Mouse (Mus musculus): ENCODE measurements around the gene Gm9844. TPM values are rescaled to one million over a fixed set of nuclear protein-coding genes. Genes with fewer than 3 reads are reported as not detected.
A peak's percentile ranks its signal among the peaks of the same experiment; 100 is the strongest.

Gene Gm9844
- polyA plus RNA-seq, 1 experiment from 2014 or later: 22.1 TPM

DNA sequence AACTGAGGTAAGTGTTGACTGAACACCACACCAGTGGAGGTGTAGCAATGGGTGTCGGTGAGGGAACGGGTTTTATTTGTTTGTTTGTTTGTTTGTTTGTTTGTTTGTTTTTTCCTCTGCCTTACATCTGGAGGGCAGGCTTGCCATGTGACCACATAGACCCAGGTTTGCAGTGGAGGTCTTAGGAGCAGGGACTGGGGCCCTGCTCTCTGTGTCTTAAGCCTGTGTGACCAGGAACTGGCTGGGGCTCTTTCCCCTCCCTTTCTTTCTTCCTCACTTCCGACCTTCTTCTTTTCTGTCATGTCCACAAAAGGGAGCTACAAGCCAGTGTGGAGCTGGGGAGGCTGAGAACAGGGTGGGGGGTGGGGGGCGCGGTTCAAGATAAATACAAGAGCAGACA lies 35.9 kb downstream of the Gm9844 start:
- Histone ChIP-seq H3K27ac (replicated peaks; ENCODE audit: low read depth, low read length) (no peak overlapping the region), H3K9ac (ENCODE audit: low read length) (no peak overlapping the region), H3K27me3 (ENCODE audit: control insufficient read depth, insufficient read depth, low read length) (no peaks in the 10 kb centered on the region), H3K36me3 (ENCODE audit: control insufficient read depth, insufficient read depth, low read length) (no peaks in the 10 kb centered on the region), H3K9me3 (ENCODE audit: control insufficient read depth, low read length) (no peaks in the 10 kb centered on the region), H3K4me1 (ENCODE audit: control insufficient read depth, insufficient read depth, low read length) (0 out of 2 replicates have a peak, but pooled peaks cover 4% of the 10 kb centered on the region), H3K4me3 (ENCODE audit: low read depth, low read length) (no peak overlapping the region), H3K4me2 (ENCODE audit: low read depth, severe bottlenecking) (no peak overlapping the region)
- ATAC-seq (ENCODE audit: insufficient number of reproducible peaks, low FRiP score, low TSS enrichment, low read depth): no peak
- WGBS: 77% methylated on average over 5 of the region's 5 CpGs
- DNase-seq (ENCODE audit: low spot score): no peak

GRCm38 (mm10) chr7:24901114-24901513 lies 39.1 kb downstream of the Gm9844 start:
- no peaks in the 10 kb centered on the region for H3K36me3 ChIP-seq (ENCODE audit: control insufficient read depth, insufficient read depth, low read length)
- 80% methylated on average over 6 of the region's 6 CpGs for WGBS
- no peak overlapping the region for H3K4me2 ChIP-seq (ENCODE audit: low read depth, severe bottlenecking)
- H3K9me3 ChIP-seq (ENCODE audit: control insufficient read depth, low read length): no peaks in the 10 kb centered on the region
- H3K27me3 ChIP-seq (ENCODE audit: control insufficient read depth, insufficient read depth, low read length): no peaks in the 10 kb centered on the region
- ATAC-seq (ENCODE audit: insufficient number of reproducible peaks, low FRiP score, low TSS enrichment, low read depth) (no peak), DNase-seq (ENCODE audit: low spot score) (no peak)
- H3K4me3 ChIP-seq (ENCODE audit: low read depth, low read length): no peak overlapping the region
- H3K4me1 ChIP-seq (ENCODE audit: control insufficient read depth, insufficient read depth, low read length): peaks cover 7% of the 10 kb centered on the region; the same call in 1 of the 2 replicates
- H3K9ac ChIP-seq (ENCODE audit: low read length): no peak overlapping the region
- H3K27ac ChIP-seq (replicated peaks; ENCODE audit: low read depth, low read length): no peak overlapping the region

DNA sequence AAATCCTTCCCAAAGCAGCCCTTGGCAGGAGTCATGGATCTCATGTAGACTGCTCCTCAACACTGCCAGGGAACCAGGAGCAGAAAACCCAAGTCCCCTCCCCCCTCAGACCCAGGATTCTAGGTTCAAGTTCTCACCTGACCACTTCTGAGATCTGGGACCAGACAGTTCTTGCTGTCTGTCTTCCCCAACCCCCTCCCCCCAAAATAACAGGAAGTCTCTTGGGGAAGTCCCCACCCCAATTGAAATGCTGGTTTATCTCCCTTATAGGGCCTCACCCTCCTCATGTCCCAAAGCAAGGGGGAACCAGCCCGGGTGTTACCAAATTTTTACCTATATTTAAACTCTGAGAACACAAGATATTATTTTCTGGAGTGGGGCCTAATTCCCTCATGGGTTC lies 39.8 kb downstream of the Gm9844 start:
- Histone ChIP-seq H3K9ac (ENCODE audit: low read length) (peak overlapping the region; percentile 24; the same call in 1 of the 2 replicates), H3K27me3 (ENCODE audit: control insufficient read depth, insufficient read depth, low read length) (no peaks in the 10 kb centered on the region), H3K36me3 (ENCODE audit: control insufficient read depth, insufficient read depth, low read length) (no peaks in the 10 kb centered on the region), H3K9me3 (ENCODE audit: control insufficient read depth, low read length) (no peaks in the 10 kb centered on the region), H3K4me3 (ENCODE audit: low read depth, low read length) (no peak overlapping the region), H3K4me1 (ENCODE audit: control insufficient read depth, insufficient read depth, low read length) (peaks cover 15% of the 10 kb centered on the region), H3K27ac (replicated peaks; ENCODE audit: low read depth, low read length) (no peak overlapping the region), H3K4me2 (ENCODE audit: low read depth, severe bottlenecking) (peak overlapping the region; percentile 66; the same call in 1 of the 2 replicates)
- ATAC-seq (ENCODE audit: insufficient number of reproducible peaks, low FRiP score, low TSS enrichment, low read depth) (no peak), DNase-seq (ENCODE audit: low spot score) (no peak)
- WGBS: 58% methylated on average over 1 of the region's 1 CpGs

GRCm38 (mm10) chr7:24902264-24902629 lies 40.2 kb downstream of the Gm9844 start:
- no peaks in the 10 kb centered on the region for H3K27me3 ChIP-seq (ENCODE audit: control insufficient read depth, insufficient read depth, low read length)
- H3K9me3 ChIP-seq (ENCODE audit: control insufficient read depth, low read length): no peaks in the 10 kb centered on the region
- no peaks in the 10 kb centered on the region for H3K36me3 ChIP-seq (ENCODE audit: control insufficient read depth, insufficient read depth, low read length)
- DNase-seq (ENCODE audit: low spot score) (no peak), ATAC-seq (ENCODE audit: insufficient number of reproducible peaks, low FRiP score, low TSS enrichment, low read depth) (no peak)
- H3K4me3 ChIP-seq (ENCODE audit: low read depth, low read length): peak overlapping the region; percentile 64
- peak overlapping the region; percentile 74 for H3K9ac ChIP-seq (ENCODE audit: low read length)
- H3K27ac ChIP-seq (replicated peaks; ENCODE audit: low read depth, low read length): peak overlapping the region; percentile 70
- H3K4me2 ChIP-seq (ENCODE audit: low read depth, severe bottlenecking): peak overlapping the region; percentile 66
- WGBS: 46% methylated on average over 2 of the region's 2 CpGs
- peaks cover 19% of the 10 kb centered on the region for H3K4me1 ChIP-seq (ENCODE audit: control insufficient read depth, insufficient read depth, low read length)

DNA sequence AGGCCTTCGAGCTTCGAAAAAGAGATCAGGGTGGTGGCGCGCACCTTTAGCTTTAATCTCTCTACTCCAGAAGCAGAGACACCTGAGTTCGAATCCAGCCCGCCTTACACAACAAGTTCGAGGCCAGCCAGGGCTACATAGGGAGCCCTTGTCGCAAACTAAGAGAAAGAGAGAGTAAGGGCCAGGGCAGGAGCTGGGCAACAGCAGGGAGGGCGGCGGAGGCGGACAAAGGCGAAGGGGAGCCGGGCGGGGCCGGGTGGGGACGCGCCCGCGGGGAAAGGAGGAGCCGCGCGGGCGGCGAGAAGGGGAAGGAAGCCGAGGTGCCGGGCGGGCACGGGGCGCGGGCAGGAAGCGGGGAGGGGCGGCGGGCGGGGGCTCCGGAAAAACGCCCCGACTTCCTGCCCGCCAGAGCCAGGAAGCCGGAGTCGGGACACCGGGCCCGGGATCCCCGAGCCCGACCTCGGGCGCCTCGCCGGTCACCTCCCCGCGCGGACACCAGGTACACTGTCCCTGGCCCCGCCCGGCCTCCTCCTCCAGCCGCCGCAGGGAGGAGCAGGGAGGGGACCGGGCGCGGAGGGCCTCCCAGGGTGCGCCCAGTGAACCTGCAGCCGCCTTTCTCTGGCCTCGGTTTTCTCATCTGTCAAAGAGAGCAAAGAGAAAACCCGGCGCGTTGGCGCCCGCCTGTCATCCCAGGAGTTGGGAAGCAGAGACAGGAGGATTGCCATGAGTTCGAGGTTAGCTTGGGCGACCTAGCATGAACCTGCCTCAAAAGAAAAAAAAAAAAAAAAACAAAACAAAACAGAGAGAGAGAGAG lies 40.8 kb downstream of the Gm9844 start, which contains the start of gene Arhgef1:
Gene Arhgef1, plus strand, starts transcription at position 283 of the 814 bp plus-strand sequence.
- DNase-seq (ENCODE audit: low spot score) (peak; percentile 63), ATAC-seq (ENCODE audit: insufficient number of reproducible peaks, low FRiP score, low TSS enrichment, low read depth) (no peak)
- Histone ChIP-seq H3K9ac (ENCODE audit: low read length) (peak within 1 kb of the TSS; percentile 74), H3K4me1 (ENCODE audit: control insufficient read depth, insufficient read depth, low read length) (peaks cover 22% of the 10 kb centered on the region), H3K4me3 (ENCODE audit: low read depth, low read length) (peak within 1 kb of the TSS; percentile 64), H3K27me3 (ENCODE audit: control insufficient read depth, insufficient read depth, low read length) (no peaks in the 10 kb centered on the region), H3K27ac (replicated peaks; ENCODE audit: low read depth, low read length) (peak within 1 kb of the TSS; percentile 70), H3K4me2 (ENCODE audit: low read depth, severe bottlenecking) (peak within 1 kb of the TSS; percentile 66), H3K36me3 (ENCODE audit: control insufficient read depth, insufficient read depth, low read length) (no peaks in the 10 kb centered on the region), H3K9me3 (ENCODE audit: control insufficient read depth, low read length) (no peaks in the 10 kb centered on the region)
- WGBS: 6% methylated on average over 48 of the region's 68 CpGs

DNA sequence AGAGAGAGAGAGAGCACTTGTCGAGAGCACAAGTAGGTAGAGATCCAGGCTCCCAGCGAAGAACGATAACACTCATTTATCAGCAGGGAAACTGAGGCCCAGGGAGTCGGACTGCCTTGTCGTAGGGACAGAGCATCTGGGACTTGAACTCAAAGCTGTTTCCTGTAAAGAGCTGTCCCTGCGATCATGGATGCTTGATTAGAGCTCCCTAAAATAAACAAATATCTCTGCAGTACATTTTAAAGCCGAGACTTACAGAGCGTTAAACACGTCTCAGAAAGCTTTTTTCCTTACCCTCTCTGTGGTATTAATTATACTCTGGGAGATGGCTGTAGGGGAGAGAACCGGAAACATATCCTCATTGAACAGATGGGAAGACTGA lies 41.4 kb downstream of the Gm9844 start:
- H3K27me3 ChIP-seq (ENCODE audit: control insufficient read depth, insufficient read depth, low read length): no peaks in the 10 kb centered on the region
- H3K9ac ChIP-seq (ENCODE audit: low read length): peak overlapping the region; percentile 74
- H3K4me3 ChIP-seq (ENCODE audit: low read depth, low read length): peak overlapping the region; percentile 64
- peaks cover 25% of the 10 kb centered on the region for H3K4me1 ChIP-seq (ENCODE audit: control insufficient read depth, insufficient read depth, low read length)
- no peaks in the 10 kb centered on the region for H3K9me3 ChIP-seq (ENCODE audit: control insufficient read depth, low read length)
- 42% methylated on average over 10 of the region's 10 CpGs for WGBS
- no peaks in the 10 kb centered on the region for H3K36me3 ChIP-seq (ENCODE audit: control insufficient read depth, insufficient read depth, low read length)
- no peak for DNase-seq (ENCODE audit: low spot score)
- no peak overlapping the region for H3K27ac ChIP-seq (replicated peaks; ENCODE audit: low read depth, low read length)
- peak overlapping the region; percentile 66 for H3K4me2 ChIP-seq (ENCODE audit: low read depth, severe bottlenecking)
- ATAC-seq (ENCODE audit: insufficient number of reproducible peaks, low FRiP score, low TSS enrichment, low read depth): no peak

- peak; percentile 97 for DNase-seq (ENCODE audit: low spot score)
- WGBS: 0% methylated on average over 30 of the region's 30 CpGs
- Histone ChIP-seq H3K9ac (ENCODE audit: low read length) (peak overlapping the region; percentile 59), H3K4me3 (ENCODE audit: low read depth, low read length) (peak overlapping the region; percentile 64), H3K9me3 (ENCODE audit: control insufficient read depth, low read length) (no peaks in the 10 kb centered on the region), H3K4me1 (ENCODE audit: control insufficient read depth, insufficient read depth, low read length) (peaks cover 25% of the 10 kb centered on the region), H3K27me3 (ENCODE audit: control insufficient read depth, insufficient read depth, low read length) (no peaks in the 10 kb centered on the region), H3K4me2 (ENCODE audit: low read depth, severe bottlenecking) (peak overlapping the region; percentile 66), H3K27ac (replicated peaks; ENCODE audit: low read depth, low read length) (no peak overlapping the region), H3K36me3 (ENCODE audit: control insufficient read depth, insufficient read depth, low read length) (no peaks in the 10 kb centered on the region)
- peak; percentile 93 for ATAC-seq (ENCODE audit: insufficient number of reproducible peaks, low FRiP score, low TSS enrichment, low read depth)
Observed at GRCm38 (mm10) chr7:24904070-24904483, 42.1 kb downstream of the Gm9844 start.

GRCm38 (mm10) chr7:24904936-24905335 lies 42.9 kb downstream of the Gm9844 start:
- Histone ChIP-seq H3K27me3 (ENCODE audit: control insufficient read depth, insufficient read depth, low read length) (no peaks in the 10 kb centered on the region), H3K27ac (replicated peaks; ENCODE audit: low read depth, low read length) (no peak overlapping the region), H3K9ac (ENCODE audit: low read length) (no peak overlapping the region), H3K36me3 (ENCODE audit: control insufficient read depth, insufficient read depth, low read length) (0 out of 2 replicates have a peak, but pooled peaks cover 2% of the 10 kb centered on the region), H3K4me2 (ENCODE audit: low read depth, severe bottlenecking) (peak overlapping the region; percentile 66), H3K4me1 (ENCODE audit: control insufficient read depth, insufficient read depth, low read length) (peaks cover 25% of the 10 kb centered on the region), H3K4me3 (ENCODE audit: low read depth, low read length) (peak overlapping the region; percentile 64), H3K9me3 (ENCODE audit: control insufficient read depth, low read length) (no peaks in the 10 kb centered on the region)
- peak; percentile 76 for DNase-seq (ENCODE audit: low spot score)
- ATAC-seq (ENCODE audit: insufficient number of reproducible peaks, low FRiP score, low TSS enrichment, low read depth): no peak
- 20% methylated on average over 3 of the region's 3 CpGs for WGBS
